Mouse (Mus musculus): ENCODE measurements at regions not wholly inside any gene's neighbourhood (a gene's known extent, or its start where the extent isn't known, plus 50 kb on each side); places are given as distances from the start of the nearest gene placed in this dataset.

DNA sequence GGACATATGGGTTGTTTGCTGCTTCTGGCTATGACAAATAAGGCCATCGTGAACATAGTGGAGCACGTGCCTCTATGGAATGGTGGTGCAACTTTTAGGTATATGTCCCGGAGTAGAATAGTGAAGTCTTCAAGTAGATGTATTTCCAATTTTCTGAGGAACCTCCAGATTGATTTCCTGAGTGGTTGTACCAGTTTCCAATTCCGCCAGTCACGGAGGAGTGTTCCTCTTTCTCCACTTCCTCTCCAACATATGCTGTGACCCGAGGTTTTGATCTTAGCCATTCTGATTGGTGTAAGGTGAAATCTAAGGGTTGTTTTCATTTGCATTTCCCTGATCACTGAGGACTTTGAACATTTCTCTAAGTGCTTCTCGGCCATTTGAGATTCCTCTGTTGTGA lies 1134.4 kb upstream of the Zeb2 start:
- no peak overlapping the region for H3K9ac ChIP-seq (replicated peaks; ENCODE audit: low read depth)
- 83% methylated on average over 7 of the region's 7 CpGs for WGBS
- ATAC-seq (no peak), DNase-seq (ENCODE audit: low spot score) (no peak)
- no peaks in the 10 kb centered on the region for H3K9me3 ChIP-seq (ENCODE audit: low read length)
- no peak overlapping the region for H3K4me3 ChIP-seq (ENCODE audit: low read depth, low read length)
- no peaks in the 10 kb centered on the region for H3K36me3 ChIP-seq (ENCODE audit: insufficient read depth, low read length)
- H3K27ac ChIP-seq (ENCODE audit: low read length) = no peak overlapping the region
- H3K4me1 ChIP-seq (ENCODE audit: insufficient read depth, low read depth, low read length) = no peaks in the 10 kb centered on the region
- TF ChIP-seq EP300 (IDR thresholded peaks at IDR 0.05) (no peak), CTCF (IDR thresholded peaks at IDR 0.05) (no peak)
- H3K4me2 ChIP-seq (replicated peaks; ENCODE audit: low read depth, low read length) = no peak overlapping the region
- no peaks in the 10 kb centered on the region for H3K27me3 ChIP-seq (replicated peaks; ENCODE audit: insufficient read depth, low read length)

DNA sequence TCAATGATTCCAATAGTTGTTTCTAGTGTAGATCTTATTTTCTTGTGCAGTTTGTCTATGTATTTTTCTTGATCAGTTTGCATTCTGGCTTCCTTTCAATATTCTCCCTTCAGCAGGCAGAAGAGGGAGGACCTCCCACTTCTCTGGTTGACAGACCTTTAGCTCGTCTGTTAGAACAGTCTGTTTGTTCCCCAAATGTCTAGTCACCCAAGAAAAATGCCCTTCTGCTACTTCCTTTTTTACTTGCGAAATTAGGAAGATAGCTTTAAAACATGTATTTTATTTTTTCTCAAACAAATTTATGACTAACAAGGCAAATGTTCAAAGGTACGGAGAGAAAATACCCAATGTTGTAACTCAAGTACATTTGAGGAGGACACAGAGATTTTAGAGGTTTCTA lies 1128.5 kb upstream of the Zeb2 start:
- ATAC-seq (no peak), DNase-seq (ENCODE audit: low spot score) (peak; percentile 24)
- Histone ChIP-seq H3K36me3 (ENCODE audit: insufficient read depth, low read length) (no peaks in the 10 kb centered on the region), H3K9me3 (ENCODE audit: low read length) (no peaks in the 10 kb centered on the region), H3K4me2 (replicated peaks; ENCODE audit: low read depth, low read length) (no peak overlapping the region), H3K4me3 (ENCODE audit: low read depth, low read length) (no peak overlapping the region), H3K9ac (replicated peaks; ENCODE audit: low read depth) (no peak overlapping the region), H3K27me3 (replicated peaks; ENCODE audit: insufficient read depth, low read length) (no peaks in the 10 kb centered on the region), H3K27ac (ENCODE audit: low read length) (no peak overlapping the region), H3K4me1 (ENCODE audit: insufficient read depth, low read depth, low read length) (no peaks in the 10 kb centered on the region)
- 52% methylated on average over 3 of the region's 3 CpGs for WGBS
- no peak for TF ChIP-seq CTCF (IDR thresholded peaks at IDR 0.05)
- no peak for TF ChIP-seq EP300 (IDR thresholded peaks at IDR 0.05)

DNA sequence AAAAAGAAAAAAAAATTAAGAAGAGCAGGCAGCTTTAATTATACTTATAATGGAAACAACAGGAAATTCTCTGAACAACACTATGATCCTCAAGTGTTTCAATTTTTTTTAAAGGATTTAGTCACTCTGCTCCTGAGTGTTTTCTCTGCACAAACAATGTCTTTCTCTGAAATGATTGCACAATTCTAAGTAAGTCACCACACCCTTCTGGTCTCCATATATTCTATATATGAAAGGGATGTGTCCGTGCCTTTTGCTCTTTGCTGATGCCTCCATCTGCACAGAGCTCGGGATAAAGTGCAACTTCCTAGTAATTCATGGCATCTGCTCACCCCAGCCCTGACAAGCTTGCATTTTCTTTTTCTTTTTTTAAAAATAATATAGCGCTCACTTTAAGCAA lies 1127.5 kb upstream of the Zeb2 start:
- no peaks in the 10 kb centered on the region for H3K9me3 ChIP-seq (ENCODE audit: low read length)
- H3K9ac ChIP-seq (replicated peaks; ENCODE audit: low read depth) = no peak overlapping the region
- no peaks in the 10 kb centered on the region for H3K4me1 ChIP-seq (ENCODE audit: insufficient read depth, low read depth, low read length)
- no peaks in the 10 kb centered on the region for H3K27me3 ChIP-seq (replicated peaks; ENCODE audit: insufficient read depth, low read length)
- H3K4me3 ChIP-seq (ENCODE audit: low read depth, low read length) = no peak overlapping the region
- H3K27ac ChIP-seq (ENCODE audit: low read length) = no peak overlapping the region
- DNase-seq (ENCODE audit: low spot score) (peak; percentile 15), ATAC-seq (0 out of 2 replicates have a peak, but pooled peaks have one; percentile 12)
- H3K4me2 ChIP-seq (replicated peaks; ENCODE audit: low read depth, low read length) = no peak overlapping the region
- TF ChIP-seq EP300 (IDR thresholded peaks at IDR 0.05) = no peak
- no peak for TF ChIP-seq CTCF (IDR thresholded peaks at IDR 0.05)
- no peaks in the 10 kb centered on the region for H3K36me3 ChIP-seq (ENCODE audit: insufficient read depth, low read length)
- whole genome bisulfite sequencing = 69% methylated on average over 3 of the region's 3 CpGs

DNA sequence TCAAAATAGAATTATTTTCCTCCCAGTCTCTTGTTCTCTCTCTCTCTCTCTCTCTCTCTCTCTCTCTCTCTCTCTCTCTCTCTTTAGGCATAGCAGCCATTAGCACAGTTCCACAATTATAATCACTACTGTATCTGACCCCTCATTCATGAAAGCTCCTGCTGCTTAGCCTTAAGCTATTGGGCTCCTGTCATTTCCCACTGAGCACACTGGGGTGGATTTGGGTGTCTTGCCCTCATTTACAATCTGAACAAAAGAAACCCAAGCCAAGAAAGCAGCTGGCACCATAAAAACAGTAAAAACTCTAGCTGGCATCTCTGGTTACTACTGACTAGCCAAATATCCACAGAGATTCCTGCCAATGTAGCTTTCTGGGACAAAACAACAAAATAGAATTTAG lies 1125.6 kb upstream of the Zeb2 start:
- Histone ChIP-seq H3K36me3 (ENCODE audit: insufficient read depth, low read length) (no peaks in the 10 kb centered on the region), H3K4me1 (ENCODE audit: insufficient read depth, low read depth, low read length) (no peaks in the 10 kb centered on the region), H3K27me3 (replicated peaks; ENCODE audit: insufficient read depth, low read length) (no peaks in the 10 kb centered on the region), H3K4me2 (replicated peaks; ENCODE audit: low read depth, low read length) (no peak overlapping the region), H3K9me3 (ENCODE audit: low read length) (no peaks in the 10 kb centered on the region), H3K9ac (replicated peaks; ENCODE audit: low read depth) (no peak overlapping the region), H3K4me3 (ENCODE audit: low read depth, low read length) (no peak overlapping the region), H3K27ac (ENCODE audit: low read length) (no peak overlapping the region)
- no peak for TF ChIP-seq CTCF (IDR thresholded peaks at IDR 0.05)
- TF ChIP-seq EP300 (IDR thresholded peaks at IDR 0.05) = no peak
- ATAC-seq (no peak), DNase-seq (ENCODE audit: low spot score) (no peak)

DNA sequence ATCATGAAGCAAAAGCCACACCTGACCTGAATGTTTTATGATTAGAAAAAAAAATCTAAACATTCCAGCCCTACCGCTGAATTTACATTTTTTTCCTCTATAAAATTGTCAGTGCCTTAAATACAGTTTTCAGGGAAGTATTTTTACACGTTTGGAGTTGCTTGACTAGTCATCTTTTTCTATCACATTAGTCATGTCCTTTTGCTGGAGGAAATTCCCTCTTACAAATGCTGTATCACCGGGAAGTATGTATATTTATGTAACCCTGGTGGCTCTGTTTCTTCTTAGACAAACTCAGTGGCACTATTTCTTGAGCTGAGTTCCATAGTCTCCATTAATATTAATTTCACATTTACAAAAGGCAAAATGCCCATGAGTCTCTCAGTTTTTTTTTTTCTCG lies 1122.7 kb upstream of the Zeb2 start:
- Histone ChIP-seq H3K9ac (replicated peaks; ENCODE audit: low read depth) (no peak overlapping the region), H3K4me1 (ENCODE audit: insufficient read depth, low read depth, low read length) (no peaks in the 10 kb centered on the region), H3K4me3 (ENCODE audit: low read depth, low read length) (no peak overlapping the region), H3K36me3 (ENCODE audit: insufficient read depth, low read length) (no peaks in the 10 kb centered on the region), H3K27ac (ENCODE audit: low read length) (no peak overlapping the region), H3K9me3 (ENCODE audit: low read length) (no peaks in the 10 kb centered on the region), H3K27me3 (replicated peaks; ENCODE audit: insufficient read depth, low read length) (no peaks in the 10 kb centered on the region), H3K4me2 (replicated peaks; ENCODE audit: low read depth, low read length) (no peak overlapping the region)
- no peak for DNase-seq (ENCODE audit: low spot score)
- WGBS = 51% methylated on average over 4 of the region's 4 CpGs
- no peak for TF ChIP-seq EP300 (IDR thresholded peaks at IDR 0.05)
- TF ChIP-seq CTCF (IDR thresholded peaks at IDR 0.05) = no peak
- ATAC-seq = no peak

DNA sequence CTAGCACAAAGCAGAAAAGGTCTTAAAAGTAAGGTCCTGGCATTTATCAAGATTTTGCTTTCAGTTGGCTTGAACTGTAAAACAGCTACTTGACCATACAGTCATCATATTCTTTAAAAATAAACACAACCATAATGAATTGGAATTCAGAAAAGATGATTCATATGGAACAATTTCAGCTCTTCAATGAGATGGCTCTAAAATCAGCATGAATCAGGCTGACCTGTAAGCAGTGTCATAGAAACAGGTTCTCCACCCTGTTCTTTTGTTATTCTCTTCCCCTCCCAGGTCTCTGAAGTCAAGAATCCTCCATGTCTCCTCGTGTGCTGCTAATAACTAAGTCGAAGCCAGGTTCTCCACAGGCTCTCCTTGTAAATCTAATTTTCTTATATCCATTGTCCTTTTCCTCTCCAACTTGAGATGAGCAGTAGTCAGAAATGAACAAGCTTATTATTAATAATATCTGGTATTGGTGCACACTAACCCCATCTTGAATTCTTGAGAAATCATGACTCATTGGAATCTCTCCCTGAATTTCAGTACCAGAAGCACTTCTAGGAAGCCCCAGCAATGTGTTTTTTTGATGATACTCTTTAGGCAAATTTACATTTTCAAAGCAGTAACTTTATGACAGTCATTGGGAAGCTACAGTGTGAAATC lies 1113.7 kb upstream of the Zeb2 start:
- 73% methylated on average over 2 of the region's 2 CpGs for WGBS

More for the DNA sequence above, 1113.7 kb upstream of the Zeb2 start:
- H3K4me1 ChIP-seq (ENCODE audit: insufficient read depth, low read depth, low read length) = no peaks in the 10 kb centered on the region
- no peak overlapping the region for H3K4me3 ChIP-seq (ENCODE audit: low read depth, low read length)
- DNase-seq (ENCODE audit: low spot score) (no peak), ATAC-seq (no peak)
- no peaks in the 10 kb centered on the region for H3K9me3 ChIP-seq (ENCODE audit: low read length)
- no peaks in the 10 kb centered on the region for H3K36me3 ChIP-seq (ENCODE audit: insufficient read depth, low read length)
- no peak overlapping the region for H3K4me2 ChIP-seq (replicated peaks; ENCODE audit: low read depth, low read length)
- H3K27ac ChIP-seq (ENCODE audit: low read length) = no peak overlapping the region
- H3K9ac ChIP-seq (replicated peaks; ENCODE audit: low read depth) = no peak overlapping the region
- H3K27me3 ChIP-seq (replicated peaks; ENCODE audit: insufficient read depth, low read length) = no peaks in the 10 kb centered on the region
- no peak for TF ChIP-seq CTCF (IDR thresholded peaks at IDR 0.05)
- TF ChIP-seq EP300 (IDR thresholded peaks at IDR 0.05) = no peak

Data from lung, postnatal 0 days (tissue).